In the genomic region with DNA sequence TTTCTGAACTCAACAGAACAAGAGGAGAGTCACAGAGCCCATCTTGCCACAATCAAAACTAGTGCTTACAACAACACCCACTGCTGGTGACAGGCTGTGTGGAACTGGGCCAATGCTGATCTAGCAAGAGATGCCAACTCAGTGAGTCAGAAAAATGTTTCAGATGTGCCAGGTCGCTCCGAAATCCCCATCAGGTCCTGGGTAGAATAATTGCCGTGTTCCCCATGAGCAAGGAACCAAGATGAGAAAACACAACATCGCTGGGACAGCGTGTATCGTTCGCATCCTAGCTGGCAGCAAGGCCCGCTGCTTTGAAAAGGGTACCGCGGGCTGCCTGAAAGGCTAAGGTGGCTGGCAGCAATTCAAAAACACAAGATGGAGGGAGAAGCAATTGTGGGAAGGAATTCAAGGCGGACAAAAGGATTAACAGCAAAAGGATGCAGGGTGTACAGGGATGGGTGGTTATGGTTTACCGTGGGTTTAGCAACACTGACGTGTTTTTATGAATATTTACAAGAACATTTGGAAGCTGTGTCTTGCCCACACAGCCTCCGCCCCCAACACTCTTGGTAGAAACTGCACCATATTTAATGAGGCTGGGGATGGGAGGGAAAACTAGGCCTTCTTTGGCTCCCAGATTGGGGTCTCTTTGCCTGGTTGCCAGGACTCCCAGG, we compare ENCODE assay signal across 9 mouse cellular contexts.
DNase-seq lines count a peak whose midpoint lies in the region; ATAC-seq lines count a peak whose summit lies in the region.
"Had no signal": no experiment of that assay in that cellular context is flagged by ENCODE, and none has a peak within 500 bp of the region (broad histone marks: within the 10 kb centered on the region; RNA-seq: fewer than 3 reads in every experiment).

No protein-coding gene starts in this region.

- no peak overlapping the region for H3K4me3 ChIP-seq in forebrain, embryonic 12.5 days (replicated peaks)
- no peak overlapping the region for H3K4me3 ChIP-seq in forebrain, embryonic 10.5 days
- H3K4me3 ChIP-seq in limb, embryonic 15.5 days, result no peak overlapping the region

- 70% methylated on average over 14 of the region's 14 CpGs for WGBS in forebrain, embryonic 12.5 days
- 89% methylated on average over 14 of the region's 14 CpGs for WGBS in forebrain, embryonic 10.5 days
- 75% methylated on average over 14 of the region's 14 CpGs for WGBS in limb, embryonic 15.5 days

- H3K27ac ChIP-seq in forebrain, embryonic 12.5 days, result peak overlapping the region; percentile 67
- H3K27ac ChIP-seq in forebrain, embryonic 10.5 days, result no peak overlapping the region
- no peak overlapping the region for H3K27ac ChIP-seq in limb, embryonic 15.5 days
- H3K27ac ChIP-seq: liver, embryonic 14.5 days had no signal

- no peak overlapping the region for H3K4me2 ChIP-seq in forebrain, embryonic 12.5 days
- H3K4me2 ChIP-seq in limb, embryonic 15.5 days, result no peak overlapping the region

- no peaks in the 10 kb centered on the region for H3K9me3 ChIP-seq in forebrain, embryonic 12.5 days
- no peaks in the 10 kb centered on the region; the same call in 1 of the 2 replicates for H3K9me3 ChIP-seq in forebrain, embryonic 10.5 days
- H3K9me3 ChIP-seq in limb, embryonic 15.5 days, result no peaks in the 10 kb centered on the region

- H3K36me3 ChIP-seq in forebrain, embryonic 12.5 days (replicated peaks), result no peaks in the 10 kb centered on the region
- no peaks in the 10 kb centered on the region for H3K36me3 ChIP-seq in forebrain, embryonic 10.5 days (replicated peaks)
- no peaks in the 10 kb centered on the region for H3K36me3 ChIP-seq in limb, embryonic 15.5 days

- ATAC-seq in forebrain, embryonic 12.5 days (ENCODE audit: low FRiP score), result peak; percentile 83; the same call in 1 of the 2 replicates
- ATAC-seq in limb, embryonic 15.5 days (ENCODE audit: insufficient number of reproducible peaks, low FRiP score, low TSS enrichment, low read depth), result peak; percentile 30; the same call in 1 of the 2 replicates
- ATAC-seq in CD4-positive, CD25-positive, alpha-beta regulatory T cell, adult 4 months, result no peak

- H3K27me3 ChIP-seq in forebrain, embryonic 12.5 days, result no peaks in the 10 kb centered on the region
- no peaks in the 10 kb centered on the region for H3K27me3 ChIP-seq in forebrain, embryonic 10.5 days (ENCODE audit: poor library complexity, severe bottlenecking)
- H3K27me3 ChIP-seq in limb, embryonic 15.5 days, result no peaks in the 10 kb centered on the region

- no peaks in the 10 kb centered on the region for H3K4me1 ChIP-seq in forebrain, embryonic 12.5 days
- no peaks in the 10 kb centered on the region for H3K4me1 ChIP-seq in forebrain, embryonic 10.5 days
- H3K4me1 ChIP-seq in limb, embryonic 15.5 days, result no peaks in the 10 kb centered on the region

- DNase-seq in forebrain, embryonic 10.5 days (ENCODE audit: extremely low spot score, low spot score), result no peak
- DNase-seq in urinary bladder, postnatal 14 days (ENCODE audit: low spot score), result peak; percentile 4
- DNase-seq in urinary bladder, postnatal 36 days (ENCODE audit: low spot score in 2 of 2), result no peak
- peak; percentile 85 for DNase-seq in kidney, adult 9 months
- no peak for DNase-seq in MN1 (ENCODE audit: low spot score)

- no peak overlapping the region for H3K9ac ChIP-seq in forebrain, embryonic 12.5 days
- H3K9ac ChIP-seq in limb, embryonic 15.5 days, result no peak overlapping the region
- H3K9ac ChIP-seq: liver, embryonic 14.5 days had no signal

Comparison
In these comparisons a context has a peak if more than half of its experiments do, and no peak if none do; other contexts are left out.
1. DNase-seq: peak in urinary bladder, postnatal 14 days (single experiment) and kidney, adult 9 months (single experiment); none in forebrain, embryonic 10.5 days (single experiment), urinary bladder, postnatal 36 days (0 of 2) and MN1 (single experiment).